Mouse (Mus musculus) ES-E14 (cell line): Measurements from ENCODE around the gene Mmrn2. TPM values are rescaled to one million over a fixed set of nuclear protein-coding genes. Genes with fewer than 3 reads are reported as not detected.
A peak's percentile ranks its signal among the peaks of the same experiment; 100 is the strongest.

ENCODE experiments used
- DNase-seq: peaks from one replicate; pipeline ENCODE4 v3.0.0-alpha.2; 2013; ENCODE audit warnings: low read depth, low spot score
- H3K27ac ChIP-seq: 2 replicates; pipeline ENCODE4 v1.5.1; 2012; ENCODE audit warnings: low read depth, mild to moderate bottlenecking, low read length, moderate library complexity, mixed read lengths; ENCODE audit not compliant: poor library complexity, insufficient read depth, severe bottlenecking
- H3K36me3 ChIP-seq: 2 replicates; pipeline ENCODE4 v1.6.1; 2012; ENCODE audit warnings: mild to moderate bottlenecking, low read length, moderate library complexity, mixed read lengths; ENCODE audit not compliant: control insufficient read depth, poor library complexity, insufficient read depth, severe bottlenecking
- H3K4me1 ChIP-seq, 2 experiments: fragments of 150-350 bp in 1 of 2; sonication (generic) in 1 of 2; 2 replicates each; pipeline ENCODE4 v1.6.1; 2012; ENCODE audit warnings: low read length in 2 of 2, mild to moderate bottlenecking in 1 of 2, mixed read lengths in 1 of 2; ENCODE audit not compliant: control insufficient read depth in 2 of 2, insufficient read depth in 2 of 2, poor library complexity in 1 of 2
- H3K4me3 ChIP-seq, 2 experiments: fragments of 150-350 bp in 1 of 2; sonication (generic) in 1 of 2; 2 replicates each; pipeline ENCODE4 v1.5.1; 2012; ENCODE audit warnings: low read length in 2 of 2, low read depth in 1 of 2, mild to moderate bottlenecking in 1 of 2, mixed read lengths in 1 of 2; ENCODE audit not compliant: insufficient read depth in 1 of 2, poor library complexity in 1 of 2, severe bottlenecking in 1 of 2
- H3K9ac ChIP-seq: 2 replicates; pipeline ENCODE4 v1.6.1; 2012; ENCODE audit warnings: low read depth, mild to moderate bottlenecking, low read length, mixed read lengths; ENCODE audit not compliant: poor library complexity, insufficient read depth, severe bottlenecking
- H3K9me3 ChIP-seq: fragments of 150-350 bp; sonication (generic); 2 replicates; pipeline ENCODE4 v1.6.1; 2012; ENCODE audit warnings: low read depth, mild to moderate bottlenecking, low read length; ENCODE audit not compliant: control insufficient read depth, insufficient read depth
- CHD2 ChIP-seq: IDR thresholded peaks from 2 replicates; pipeline ENCODE4 v1.6.1; 2014; ENCODE audit warnings: mild to moderate bottlenecking, low read depth, low read length, inconsistent platforms
- HCFC1 ChIP-seq: IDR thresholded peaks from 2 replicates; pipeline ENCODE4 v1.6.1; 2012; ENCODE audit warnings: low read length, inconsistent platforms, borderline replicate concordance; ENCODE audit not compliant: insufficient read depth
- MAFK ChIP-seq: IDR thresholded peaks from 2 replicates; pipeline ENCODE4 v1.6.1; 2014; ENCODE audit warnings: mild to moderate bottlenecking, low read depth, low read length, inconsistent platforms; ENCODE audit not compliant: insufficient read depth
- ZC3H11A ChIP-seq: IDR thresholded peaks from 2 replicates; pipeline ENCODE4 v1.6.1; 2012; ENCODE audit warnings: low read depth, mild to moderate bottlenecking, inconsistent platforms, low read length, borderline replicate concordance
- ZNF384 ChIP-seq: IDR thresholded peaks from 2 replicates; pipeline ENCODE4 v1.6.1; 2012; ENCODE audit warnings: low read depth, low read length, inconsistent platforms
- in situ Hi-C, 2 experiments: fragments of 600-800 bp; cut with MboI; formaldehyde crosslinking; loops; one replicate each; pipeline ENCODE4 v1.15.1; 2025; ENCODE audit warnings: low sequenced_read_pairs in 2 of 2, inconsistent platforms in 1 of 2; ENCODE audit not compliant: unreplicated experiment in 2 of 2
- total RNA-seq: library from RNA; depleted of rRNA; stranded (reverse); fragments of 300-350 nt; gene quantifications from 2 replicates; pipeline ENCODE4 v1.2.3, GENCODE M21; 2012

Gene Mmrn2
- total RNA-seq, 1 experiment: 17.4 TPM

GRCm38 (mm10) chr14:34354456-34354855 lies 20.8 kb upstream of the Mmrn2 start:
- no peak for DNase-seq
- Histone ChIP-seq H3K36me3 (peaks cover 3% of the 10 kb centered on the region; the same call in 1 of the 2 replicates), H3K27ac (peak overlapping the region; percentile 72; the same call in 1 of the 2 replicates), H3K9me3 (no peaks in the 10 kb centered on the region), H3K9ac (peak overlapping the region; percentile 72; the same call in 1 of the 2 replicates), H3K4me1 (peaks cover 22 to 58% of the 10 kb centered on the region in 2 experiments), H3K4me3 (peak overlapping the region in 1 of 2 experiments; percentile 14; a peak in 1 of 4 replicates)
- TF ChIP-seq CHD2 (no peak), ZNF384 (no peak), ZC3H11A (no peak), MAFK (no peak), HCFC1 (no peak)
- in situ Hi-C loops: no loop called here

- Histone ChIP-seq H3K9me3 (no peaks in the 10 kb centered on the region), H3K4me1 (peaks cover 23 to 56% of the 10 kb centered on the region in 2 experiments), H3K4me3 (peak within 1 kb of the TSS in 1 of 2 experiments; percentile 20; a peak in 2 of 4 replicates), H3K9ac (peak within 1 kb of the TSS; percentile 72; the same call in 1 of the 2 replicates), H3K36me3 (no peaks in the 10 kb centered on the region; the same call in 1 of the 2 replicates), H3K27ac (peak within 1 kb of the TSS; percentile 72)
- DNase-seq: no peak
- in situ Hi-C loops: no loop called here
- TF ChIP-seq CHD2 (no peak), HCFC1 (no peak), ZC3H11A (no peak), ZNF384 (no peak), MAFK (no peak)
These were observed 20.0 kb upstream of the Mmrn2 start, which contains the start of gene Fam25c for GRCm38 (mm10) chr14:34355301-34355700. Gene Fam25c (minus strand): TSS chr14:34355433.

GRCm38 (mm10) chr14:34357671-34358455 lies 17.4 kb upstream of the Mmrn2 start:
- Histone ChIP-seq H3K36me3 (no peaks in the 10 kb centered on the region; the same call in 1 of the 2 replicates), H3K27ac (peak overlapping the region; percentile 96), H3K4me3 (no peak overlapping the region), H3K4me1 (peaks cover 25 to 51% of the 10 kb centered on the region in 2 experiments), H3K9me3 (no peaks in the 10 kb centered on the region), H3K9ac (peak overlapping the region; percentile 72; the same call in 1 of the 2 replicates)
- no peak for DNase-seq
- no peak for TF ChIP-seq ZC3H11A
- no peak for TF ChIP-seq CHD2
- no peak for TF ChIP-seq HCFC1
- TF ChIP-seq MAFK: no peak
- no peak for TF ChIP-seq ZNF384
- in situ Hi-C loops: no loop called here

- H3K9ac ChIP-seq: peak overlapping the region; percentile 72; the same call in 1 of the 2 replicates
These were observed 15.5 kb upstream of the Mmrn2 start for GRCm38 (mm10) chr14:34359676-34360244.

More at GRCm38 (mm10) chr14:34359676-34360244, 15.5 kb upstream of the Mmrn2 start:
- H3K27ac ChIP-seq: peak overlapping the region; percentile 97
- no peaks in the 10 kb centered on the region; the same call in 1 of the 2 replicates for H3K36me3 ChIP-seq
- in situ Hi-C loops: no loop called here
- no peaks in the 10 kb centered on the region for H3K9me3 ChIP-seq
- peak; percentile 88 for DNase-seq
- H3K4me3 ChIP-seq: peak overlapping the region in 1 of 2 experiments; percentile 34; a peak in 1 of 4 replicates
- TF ChIP-seq CHD2 (0 out of 2 replicates have a peak, but pooled peaks have one; percentile 53), MAFK (peak; percentile 44; the same call in 1 of the 2 replicates), ZNF384 (peak; percentile 98), HCFC1 (no peak)
- peaks cover 19 to 42% of the 10 kb centered on the region in 2 experiments for H3K4me1 ChIP-seq
